Mouse (Mus musculus) midbrain, postnatal 0 days (tissue): ENCODE measurements around the gene Pias4. TPM values are rescaled to one million over a fixed set of nuclear protein-coding genes. Genes with fewer than 3 reads are reported as not detected.
"Not testable (repeated sequence)": the region's sequence is repeated elsewhere in the genome, so short reads cannot be mapped to it uniquely, and the experiment has no call there.

Experiments
- ATAC-seq: fragments of 200-750 bp; cut with Nextera tagmentation; 2 replicates; pipeline ENCODE4 v1.8.0; 2017; ENCODE audit warnings: moderate number of reproducible peaks, mild to moderate bottlenecking, moderate TSS enrichment, moderate library complexity; ENCODE audit not compliant: low FRiP score
- DNase-seq: peaks from one replicate; pipeline ENCODE4 v3.0.0-alpha.2; 2015; ENCODE audit warnings: low spot score
- H3K27ac ChIP-seq: fragments of 300-500 bp; sonication (generic); 2 replicates; pipeline ENCODE4 v1.5.1; 2014; ENCODE audit warnings: low read depth, mild to moderate bottlenecking, low read length, mixed read lengths
- H3K27me3 ChIP-seq: fragments of 300-500 bp; sonication (generic); 2 replicates; pipeline ENCODE4 v1.6.1; 2014; ENCODE audit warnings: low read length, control low read depth, mixed read lengths; ENCODE audit not compliant: insufficient read depth
- H3K36me3 ChIP-seq: fragments of 300-500 bp; sonication (generic); 2 replicates; pipeline ENCODE4 v1.6.1; 2014; ENCODE audit warnings: low read length, control low read depth, mixed read lengths; ENCODE audit not compliant: insufficient read depth
- H3K4me1 ChIP-seq: fragments of 300-500 bp; sonication (generic); 2 replicates; pipeline ENCODE4 v1.6.1; 2014; ENCODE audit warnings: mild to moderate bottlenecking, control low read depth, antibody characterized with exemption, low read length, mixed read lengths; ENCODE audit not compliant: insufficient read depth
- H3K4me2 ChIP-seq: fragments of 300-500 bp; sonication (generic); 2 replicates; pipeline ENCODE4 v1.6.1; 2014; ENCODE audit warnings: low read depth, mild to moderate bottlenecking, low read length, mixed read lengths; ENCODE audit not compliant: poor library complexity, severe bottlenecking
- H3K4me3 ChIP-seq: fragments of 300-500 bp; sonication (generic); 2 replicates; pipeline ENCODE4 v1.5.1; 2014; ENCODE audit warnings: low read depth, mild to moderate bottlenecking, low read length, moderate library complexity
- H3K9ac ChIP-seq: fragments of 300-500 bp; sonication (generic); replicated peaks from 2 replicates; pipeline ENCODE4 v1.6.1; 2014; ENCODE audit warnings: mild to moderate bottlenecking, low read length, moderate library complexity, mixed read lengths; ENCODE audit not compliant: poor library complexity, severe bottlenecking
- H3K9me3 ChIP-seq: fragments of 300-500 bp; sonication (generic); 2 replicates; pipeline ENCODE4 v1.6.1; 2016; ENCODE audit warnings: low read length, control low read depth
- CTCF ChIP-seq: IDR thresholded peaks from 2 replicates; pipeline ENCODE4 v1.5.1; 2016; ENCODE audit warnings: antibody characterized with exemption, mild to moderate bottlenecking
- WGBS: fragments of 180-500 bp; shearing (Covaris S2); extraction: QIAGEN DNeasy Blood & Tissue Kit; methylation state at CpG from one replicate; pipeline ENCODE4 v1.1.7; 2014; 5-methylcytosine and 5-hydroxymethylcytosine counted together
- polyA plus RNA-seq: library from polyadenylated mRNA; unstranded; fragments of >200 nt; fragmentation: Nextera tagmentation; extraction: Ambion mirVana; gene quantifications from 2 replicates; pipeline ENCODE4 v1.2.1, GENCODE M21; 2015
- total RNA-seq: library from RNA; depleted of rRNA; stranded (reverse); fragments of >200 nt; gene quantifications from 2 replicates; pipeline ENCODE4 v1.2.3, GENCODE M21; 2014

Gene Pias4
- total and polyA plus RNA-seq, 2 experiments from 2014 or later = 30.1 to 38.0 TPM

DNA sequence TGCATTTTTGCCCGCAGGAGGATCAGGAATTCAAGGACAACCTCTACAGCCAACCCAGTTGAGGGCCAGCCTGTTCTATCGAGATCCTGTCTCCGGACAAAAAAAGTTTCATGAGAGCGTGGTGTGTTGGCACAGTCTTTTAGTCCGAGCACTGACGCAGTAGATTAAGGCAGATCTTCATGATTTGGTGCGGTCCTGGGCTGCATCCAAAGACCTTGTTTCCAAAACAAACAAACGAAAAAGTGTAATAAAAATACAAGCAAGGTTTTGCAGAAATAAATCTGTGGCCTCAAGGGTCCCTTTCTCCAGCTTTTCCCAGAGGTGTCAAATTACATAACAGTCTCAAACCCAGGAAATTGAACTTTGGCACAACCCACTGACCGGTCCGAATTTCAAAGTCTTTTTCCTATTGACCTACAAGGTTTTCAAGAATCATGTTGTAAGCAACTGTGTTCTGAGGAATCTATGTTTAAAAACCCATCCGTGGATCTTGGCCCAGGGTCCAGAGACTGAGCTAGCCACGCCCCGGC, 8.3 kb upstream of the Pias4 start:
- no peaks in the 10 kb centered on the region for H3K4me1 ChIP-seq
- peak overlapping the region; percentile 58 for H3K27ac ChIP-seq
- H3K27me3 ChIP-seq = no peaks in the 10 kb centered on the region
- ATAC-seq (no peak), DNase-seq (no peak)
- H3K9me3 ChIP-seq = no peaks in the 10 kb centered on the region
- WGBS = 4% methylated on average over 13 of the region's 13 CpGs
- H3K4me3 ChIP-seq = peak overlapping the region; percentile 88
- H3K9ac ChIP-seq = peak overlapping the region; percentile 2; the same call in 1 of the 2 replicates
- peaks cover 29% of the 10 kb centered on the region for H3K36me3 ChIP-seq
- TF ChIP-seq CTCF = no peak
- peak overlapping the region; percentile 60 for H3K4me2 ChIP-seq

DNA sequence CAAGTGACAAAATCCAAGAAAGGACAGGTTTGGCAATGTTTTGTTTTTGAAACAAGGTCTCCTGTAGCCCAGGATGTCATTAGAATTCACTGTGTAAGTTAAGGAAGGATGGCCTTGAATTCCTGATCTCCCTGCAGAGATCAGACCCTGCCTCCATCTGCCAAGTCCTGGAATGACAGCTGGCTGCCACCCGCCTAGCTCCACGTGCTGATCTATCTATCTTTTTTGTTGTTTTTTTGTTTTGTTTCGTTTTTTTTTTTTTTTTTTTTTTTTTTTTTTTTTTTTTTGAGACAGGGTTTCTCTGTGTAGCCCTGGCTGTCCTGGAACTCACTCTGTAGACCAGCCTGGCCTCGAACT, 7.6 kb upstream of the Pias4 start:
- H3K36me3 ChIP-seq = peaks cover 23% of the 10 kb centered on the region
- peak overlapping the region; percentile 91 for H3K27ac ChIP-seq
- 8% methylated on average over 4 of the region's 4 CpGs for WGBS
- peak overlapping the region; percentile 35 for H3K4me3 ChIP-seq
- not testable (repeated sequence) for ATAC-seq, H3K9me3 ChIP-seq, H3K27me3 ChIP-seq, H3K9ac ChIP-seq, H3K4me1 ChIP-seq
- peak overlapping the region; percentile 60 for H3K4me2 ChIP-seq
- DNase-seq = peak; percentile 70

DNA sequence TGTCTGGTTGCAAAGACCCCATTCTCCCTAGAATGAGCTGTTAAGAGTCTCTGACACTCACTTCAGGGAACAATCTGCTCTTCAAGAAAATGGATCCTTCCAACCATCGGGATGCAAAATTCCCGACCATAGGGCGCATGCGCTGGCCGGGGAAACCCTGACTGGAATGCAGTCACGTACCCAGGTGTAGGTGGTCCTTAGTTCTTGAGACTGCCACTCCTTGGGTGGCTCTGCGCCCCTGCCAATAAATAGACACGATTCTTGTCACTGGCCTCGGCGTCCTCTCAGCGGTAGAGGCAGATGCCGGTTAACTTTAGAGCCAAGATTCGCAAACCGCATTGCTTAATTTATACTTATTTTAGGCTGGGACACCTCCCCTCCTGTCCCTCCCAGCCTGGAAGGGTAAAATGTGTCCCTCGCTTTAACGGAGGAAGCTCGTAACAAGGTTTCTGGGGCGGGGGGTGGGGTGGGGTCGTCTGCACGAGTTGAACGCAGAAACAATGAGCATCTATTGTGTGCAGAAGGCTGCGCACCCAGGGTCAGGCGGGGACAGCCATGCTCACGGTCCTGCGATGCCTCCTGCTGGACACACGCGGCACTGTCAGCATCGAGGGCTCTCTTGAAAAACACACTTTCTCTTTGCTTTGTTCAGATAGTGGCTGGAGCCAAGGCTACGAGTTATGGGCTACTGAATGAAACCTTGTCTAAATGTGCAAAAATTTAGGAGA, 7.1 kb upstream of the Pias4 start:
- peak; percentile 90 for DNase-seq
- H3K9ac ChIP-seq = peak overlapping the region; percentile 59
- no peaks in the 10 kb centered on the region for H3K4me1 ChIP-seq
- no peaks in the 10 kb centered on the region for H3K27me3 ChIP-seq
- peak; percentile 69 for ATAC-seq
- WGBS = 1% methylated on average over 29 of the region's 29 CpGs
- H3K4me2 ChIP-seq = peak overlapping the region; percentile 60
- peak; percentile 89 for TF ChIP-seq CTCF
- H3K9me3 ChIP-seq = no peaks in the 10 kb centered on the region
- H3K27ac ChIP-seq = peak overlapping the region; percentile 91
- H3K36me3 ChIP-seq = peaks cover 18% of the 10 kb centered on the region
- H3K4me3 ChIP-seq = peak overlapping the region; percentile 35

GRCm38 (mm10) chr10:81173132-81173531, 5.4 kb upstream of the Pias4 start:
- H3K36me3 ChIP-seq = peaks cover 1% of the 10 kb centered on the region; the same call in 1 of the 2 replicates
- H3K27me3 ChIP-seq = no peaks in the 10 kb centered on the region
- TF ChIP-seq CTCF = peak; percentile 96
- H3K4me3 ChIP-seq = peak overlapping the region; percentile 11; the same call in 1 of the 2 replicates
- H3K9ac ChIP-seq = peak overlapping the region; percentile 46; the same call in 1 of the 2 replicates
- DNase-seq (peak; percentile 90), ATAC-seq (0 out of 2 replicates have a peak, but pooled peaks have one; percentile 22)
- H3K4me2 ChIP-seq = peak overlapping the region; percentile 35
- 2% methylated on average over 21 of the region's 21 CpGs for WGBS
- no peaks in the 10 kb centered on the region for H3K4me1 ChIP-seq
- H3K27ac ChIP-seq = peak overlapping the region; percentile 91
- no peaks in the 10 kb centered on the region for H3K9me3 ChIP-seq

- 0 out of 2 replicates have a peak, but pooled peaks have one; percentile 16 for ATAC-seq
- 50% methylated on average over 6 of the region's 14 CpGs for WGBS
- H3K4me2 ChIP-seq = peak overlapping the region; percentile 22; the same call in 1 of the 2 replicates
- not testable (repeated sequence) for H3K27me3 ChIP-seq, H3K9ac ChIP-seq, H3K9me3 ChIP-seq, H3K4me3 ChIP-seq, H3K4me1 ChIP-seq, H3K27ac ChIP-seq, DNase-seq, H3K36me3 ChIP-seq
These were observed 1.7 kb upstream of the Pias4 start for GRCm38 (mm10) chr10:81169411-81169900.
